Mouse (Mus musculus): Measurements from ENCODE around the gene Cdc42ep3. TPM values are rescaled to one million over a fixed set of nuclear protein-coding genes. Genes with fewer than 3 reads are reported as not detected.

Cdc42ep3 gene
- polyA plus RNA-seq, 1 experiment = 14.2 TPM

GRCm38 (mm10) chr17:79345001-79345709, 9.7 kb downstream of the Cdc42ep3 start:
- TF ChIP-seq CTCF (conservative IDR thresholded peaks at IDR 0.05; ENCODE audit: insufficient read depth, insufficient read length, low read depth, low read length) (no peak), POLR2A (IDR thresholded peaks at IDR 0.05; ENCODE audit: low read depth, low read length) (no peak)
- H3K27ac ChIP-seq (ENCODE audit: insufficient read depth, low read depth, low read length) = peak overlapping the region; percentile 74
- H3K4me3 ChIP-seq (ENCODE audit: insufficient read depth, low read depth, low read length) = no peak overlapping the region
- peak; percentile 51 for DNase-seq
- WGBS = 68% methylated on average over 25 of the region's 25 CpGs
- no peaks in the 10 kb centered on the region for H3K27me3 ChIP-seq (replicated peaks; ENCODE audit: control insufficient read depth, insufficient read depth, low read length)
- no peaks in the 10 kb centered on the region for H3K36me3 ChIP-seq (ENCODE audit: control insufficient read depth, insufficient read depth, low read length)
- peaks cover 9% of the 10 kb centered on the region; the same call in 1 of the 2 replicates for H3K4me1 ChIP-seq (ENCODE audit: control insufficient read depth, insufficient read depth, low read length)

DNA sequence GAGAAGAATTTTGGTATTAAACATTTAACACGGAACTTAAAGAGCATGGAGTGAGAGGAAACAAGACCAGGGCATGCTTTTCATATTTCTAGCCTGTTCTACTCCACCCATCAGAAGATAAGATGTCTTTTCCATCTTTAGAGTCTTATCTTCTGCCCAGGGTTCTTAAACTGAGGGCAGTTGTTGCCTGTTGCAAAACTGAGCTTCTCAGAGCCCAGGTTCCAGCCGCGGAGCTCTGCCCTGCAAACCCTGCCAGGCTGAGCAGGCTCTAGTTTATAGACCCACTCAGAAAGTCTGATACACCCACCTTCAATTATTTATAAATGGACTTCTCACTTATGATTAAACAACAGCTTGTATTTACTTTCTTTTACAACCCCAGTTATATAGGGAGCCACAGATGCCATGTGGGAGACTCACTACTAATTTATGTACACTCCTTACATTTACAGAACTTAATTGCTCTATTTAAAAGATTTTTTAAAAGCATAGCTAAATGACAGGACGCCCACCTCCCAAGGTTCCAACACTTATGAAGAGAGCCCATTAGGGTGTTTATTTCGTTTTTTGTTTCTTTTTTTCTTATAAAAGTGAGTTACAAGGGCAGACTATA, 11.5 kb downstream of the Cdc42ep3 start:
- Histone ChIP-seq H3K27ac (ENCODE audit: insufficient read depth, low read depth, low read length) (no peak overlapping the region), H3K4me3 (ENCODE audit: insufficient read depth, low read depth, low read length) (no peak overlapping the region), H3K36me3 (ENCODE audit: control insufficient read depth, insufficient read depth, low read length) (no peaks in the 10 kb centered on the region), H3K27me3 (replicated peaks; ENCODE audit: control insufficient read depth, insufficient read depth, low read length) (no peaks in the 10 kb centered on the region), H3K4me1 (ENCODE audit: control insufficient read depth, insufficient read depth, low read length) (peaks cover 5% of the 10 kb centered on the region; the same call in 1 of the 2 replicates)
- no peak for DNase-seq
- TF ChIP-seq CTCF (conservative IDR thresholded peaks at IDR 0.05; ENCODE audit: insufficient read depth, insufficient read length, low read depth, low read length) = no peak
- TF ChIP-seq POLR2A (IDR thresholded peaks at IDR 0.05; ENCODE audit: low read depth, low read length) = no peak
- 81% methylated on average over 5 of the region's 5 CpGs for WGBS

- Histone ChIP-seq H3K27ac (ENCODE audit: insufficient read depth, low read depth, low read length) (no peak overlapping the region), H3K4me1 (ENCODE audit: control insufficient read depth, insufficient read depth, low read length) (peaks cover 5% of the 10 kb centered on the region; the same call in 1 of the 2 replicates), H3K36me3 (ENCODE audit: control insufficient read depth, insufficient read depth, low read length) (no peaks in the 10 kb centered on the region), H3K27me3 (replicated peaks; ENCODE audit: control insufficient read depth, insufficient read depth, low read length) (no peaks in the 10 kb centered on the region), H3K4me3 (ENCODE audit: insufficient read depth, low read depth, low read length) (no peak overlapping the region)
- DNase-seq = no peak
- TF ChIP-seq POLR2A (IDR thresholded peaks at IDR 0.05; ENCODE audit: low read depth, low read length) = no peak
- no peak for TF ChIP-seq CTCF (conservative IDR thresholded peaks at IDR 0.05; ENCODE audit: insufficient read depth, insufficient read length, low read depth, low read length)
- 74% methylated on average over 3 of the region's 3 CpGs for WGBS
These were observed 12.1 kb downstream of the Cdc42ep3 start for GRCm38 (mm10) chr17:79342639-79343333.

GRCm38 (mm10) chr17:79341946-79342470, 12.9 kb downstream of the Cdc42ep3 start:
- WGBS = 70% methylated on average over 7 of the region's 7 CpGs
- no peak for DNase-seq
- H3K27me3 ChIP-seq (replicated peaks; ENCODE audit: control insufficient read depth, insufficient read depth, low read length) = no peaks in the 10 kb centered on the region
- H3K36me3 ChIP-seq (ENCODE audit: control insufficient read depth, insufficient read depth, low read length) = no peaks in the 10 kb centered on the region
- H3K27ac ChIP-seq (ENCODE audit: insufficient read depth, low read depth, low read length) = no peak overlapping the region
- H3K4me3 ChIP-seq (ENCODE audit: insufficient read depth, low read depth, low read length) = no peak overlapping the region
- H3K4me1 ChIP-seq (ENCODE audit: control insufficient read depth, insufficient read depth, low read length) = peaks cover 5% of the 10 kb centered on the region; the same call in 1 of the 2 replicates
- TF ChIP-seq CTCF (conservative IDR thresholded peaks at IDR 0.05; ENCODE audit: insufficient read depth, insufficient read length, low read depth, low read length) = no peak
- no peak for TF ChIP-seq POLR2A (IDR thresholded peaks at IDR 0.05; ENCODE audit: low read depth, low read length)

GRCm38 (mm10) chr17:79337494-79337893, 17.4 kb downstream of the Cdc42ep3 start:
- no peaks in the 10 kb centered on the region for H3K27me3 ChIP-seq (replicated peaks; ENCODE audit: control insufficient read depth, insufficient read depth, low read length)
- DNase-seq = no peak
- TF ChIP-seq POLR2A (IDR thresholded peaks at IDR 0.05; ENCODE audit: low read depth, low read length) (no peak), CTCF (conservative IDR thresholded peaks at IDR 0.05; ENCODE audit: insufficient read depth, insufficient read length, low read depth, low read length) (no peak)
- no peak overlapping the region for H3K4me3 ChIP-seq (ENCODE audit: insufficient read depth, low read depth, low read length)
- H3K36me3 ChIP-seq (ENCODE audit: control insufficient read depth, insufficient read depth, low read length) = no peaks in the 10 kb centered on the region
- peaks cover 3% of the 10 kb centered on the region; the same call in 1 of the 2 replicates for H3K4me1 ChIP-seq (ENCODE audit: control insufficient read depth, insufficient read depth, low read length)
- H3K27ac ChIP-seq (ENCODE audit: insufficient read depth, low read depth, low read length) = no peak overlapping the region
- WGBS = 67% methylated on average over 3 of the region's 3 CpGs

DNA sequence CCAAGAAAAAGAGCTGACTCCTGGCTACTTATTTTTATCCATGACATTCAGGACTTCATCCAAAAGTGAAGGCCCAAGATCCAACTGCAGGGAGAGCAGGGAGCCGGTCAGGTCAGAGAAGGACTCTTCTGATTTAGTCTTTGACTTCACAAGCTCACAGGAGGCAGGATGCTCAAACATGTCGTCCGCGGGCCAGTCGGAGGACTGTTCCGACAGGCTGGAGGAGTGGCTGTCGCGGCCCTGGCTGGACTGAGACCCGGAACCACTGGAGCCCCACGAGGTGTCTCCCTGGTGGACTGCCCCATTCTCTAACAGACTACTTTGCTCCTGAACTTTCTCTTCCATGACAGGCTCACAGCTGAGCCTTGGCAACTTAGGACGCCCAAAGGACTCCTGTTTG, 20.2 kb downstream of the Cdc42ep3 start:
- Histone ChIP-seq H3K36me3 (ENCODE audit: control insufficient read depth, insufficient read depth, low read length) (no peaks in the 10 kb centered on the region; the same call in 1 of the 2 replicates), H3K4me1 (ENCODE audit: control insufficient read depth, insufficient read depth, low read length) (no peaks in the 10 kb centered on the region), H3K4me3 (ENCODE audit: insufficient read depth, low read depth, low read length) (no peak overlapping the region), H3K27ac (ENCODE audit: insufficient read depth, low read depth, low read length) (no peak overlapping the region), H3K27me3 (replicated peaks; ENCODE audit: control insufficient read depth, insufficient read depth, low read length) (no peaks in the 10 kb centered on the region)
- WGBS = 84% methylated on average over 11 of the region's 11 CpGs
- DNase-seq = no peak
- TF ChIP-seq POLR2A (IDR thresholded peaks at IDR 0.05; ENCODE audit: low read depth, low read length) (no peak), CTCF (conservative IDR thresholded peaks at IDR 0.05; ENCODE audit: insufficient read depth, insufficient read length, low read depth, low read length) (no peak)

All from kidney, adult 2 months (tissue).